Mouse (Mus musculus): ENCODE data around the gene Secisbp2. TPM values are rescaled to one million over a fixed set of nuclear protein-coding genes. Genes with fewer than 3 reads are reported as not detected.
"Not testable (repeated sequence)": the region's sequence is repeated elsewhere in the genome, so short reads cannot be mapped to it uniquely, and the experiment has no call there.

Gene Secisbp2
- 10 to 100 TPM; 16.8 to 18.7 (median 17.9) TPM for total RNA-seq (2022)

- peak; percentile 90 to 92 for DNase-seq (ENCODE audit: low spot score in 2 of 2)
Observed at GRCm38 (mm10) chr13:51651408-51652064, at the start of gene Secisbp2. Secisbp2 (plus strand) TSS chr13:51651697.

- DNase-seq (ENCODE audit: low spot score in 2 of 2), result no peak
Observed at GRCm38 (mm10) chr13:51602764-51603163, 48.7 kb upstream of the Secisbp2 start.

- DNase-seq (ENCODE audit: low spot score in 2 of 2), result peak; percentile 30 to 64
Observed at GRCm38 (mm10) chr13:51603221-51603893, 48.1 kb upstream of the Secisbp2 start.

GRCm38 (mm10) chr13:51603894-51604244, 47.6 kb upstream of the Secisbp2 start:
- peak; percentile 28 to 80 for DNase-seq (ENCODE audit: low spot score in 2 of 2)

- no peak for DNase-seq (ENCODE audit: low spot score in 2 of 2)
Observed at GRCm38 (mm10) chr13:51609231-51609630, 42.3 kb upstream of the Secisbp2 start.

GRCm38 (mm10) chr13:51611060-51611459, 40.4 kb upstream of the Secisbp2 start:
- DNase-seq (ENCODE audit: low spot score in 2 of 2), result no peak

GRCm38 (mm10) chr13:51611500-51611899, 40.0 kb upstream of the Secisbp2 start:
- DNase-seq (ENCODE audit: low spot score in 2 of 2), result no peak

GRCm38 (mm10) chr13:51615815-51616214, 35.7 kb upstream of the Secisbp2 start:
- no peak for DNase-seq (ENCODE audit: low spot score in 2 of 2)

GRCm38 (mm10) chr13:51616417-51617044, 35.0 kb upstream of the Secisbp2 start:
- DNase-seq (ENCODE audit: low spot score in 2 of 2), result peak; percentile 46 to 90

- DNase-seq (ENCODE audit: low spot score in 2 of 2), result no peak
Observed at GRCm38 (mm10) chr13:51617306-51617705, 34.2 kb upstream of the Secisbp2 start.

- peak; percentile 33 to 67 for DNase-seq (ENCODE audit: low spot score in 2 of 2)
Observed at GRCm38 (mm10) chr13:51617861-51618260, 33.6 kb upstream of the Secisbp2 start.

GRCm38 (mm10) chr13:51618602-51619001, 32.9 kb upstream of the Secisbp2 start:
- DNase-seq (ENCODE audit: low spot score in 2 of 2), result no peak

GRCm38 (mm10) chr13:51622626-51623025, 28.9 kb upstream of the Secisbp2 start:
- no peak for DNase-seq (ENCODE audit: low spot score in 2 of 2)

- DNase-seq (ENCODE audit: low spot score in 2 of 2), result no peak
Observed at GRCm38 (mm10) chr13:51623678-51624077, 27.8 kb upstream of the Secisbp2 start.

- no peak for DNase-seq (ENCODE audit: low spot score in 2 of 2)
Observed at GRCm38 (mm10) chr13:51628273-51628848, 23.1 kb upstream of the Secisbp2 start.

GRCm38 (mm10) chr13:51631354-51631992, 20.0 kb upstream of the Secisbp2 start:
- no peak for DNase-seq (ENCODE audit: low spot score in 2 of 2)

- DNase-seq (ENCODE audit: low spot score in 2 of 2), result no peak
Observed at GRCm38 (mm10) chr13:51632560-51633218, 18.8 kb upstream of the Secisbp2 start.

GRCm38 (mm10) chr13:51635384-51635783, 16.1 kb upstream of the Secisbp2 start:
- DNase-seq (ENCODE audit: low spot score in 2 of 2), result not testable (repeated sequence)

GRCm38 (mm10) chr13:51638958-51639357, 12.5 kb upstream of the Secisbp2 start:
- DNase-seq (ENCODE audit: low spot score in 2 of 2), result no peak

- DNase-seq (ENCODE audit: low spot score in 2 of 2), result no peak
Observed at GRCm38 (mm10) chr13:51641424-51641823, 10.1 kb upstream of the Secisbp2 start.

- DNase-seq (ENCODE audit: low spot score in 2 of 2), result no peak
Observed at GRCm38 (mm10) chr13:51642171-51642778, 9.2 kb upstream of the Secisbp2 start.
